Mouse (Mus musculus) spleen, adult 2 months (tissue): Measurements from ENCODE around the gene Grtp1.

Experiments used
- CTCF ChIP-seq: fragments of 200-500 bp; IDR thresholded peaks from 2 replicates; pipeline ENCODE4 v1.5.1; 2011; ENCODE audit warnings: mild to moderate bottlenecking, inconsistent platforms; ENCODE audit not compliant: insufficient read depth, insufficient read length, insufficient replicate concordance; ENCODE audit errors: extremely low read depth
- POLR2A ChIP-seq: fragments of 200-500 bp; IDR thresholded peaks from 2 replicates; pipeline ENCODE4 v1.6.1; 2011; ENCODE audit warnings: low read depth, low read length, inconsistent platforms

DNA sequence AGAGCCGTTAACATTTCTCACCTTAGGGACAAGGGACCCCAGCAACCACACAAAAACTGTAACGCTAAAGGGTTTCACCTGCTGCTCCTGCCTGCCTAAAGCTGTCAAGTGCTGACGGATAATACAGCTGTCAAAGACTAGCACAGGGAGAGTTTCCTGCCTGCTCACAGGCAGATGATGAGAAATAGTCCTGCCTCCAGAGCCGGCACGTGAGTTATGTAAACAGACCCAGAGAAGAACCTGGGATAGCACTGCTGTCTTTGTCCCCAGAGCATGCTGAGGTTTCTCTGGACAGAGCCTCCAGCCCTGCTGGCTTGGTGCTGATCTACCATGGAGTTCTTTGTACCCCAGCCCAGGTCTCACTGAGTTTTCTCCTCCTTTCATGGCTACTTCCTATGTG, 16.7 kb upstream of the Grtp1 start:
- TF ChIP-seq CTCF (no peak), POLR2A (no peak)
